Mouse (Mus musculus) gonadal fat pad, adult 2 months (tissue): ENCODE data around the gene Fbxo36. TPM values are rescaled to one million over a fixed set of nuclear protein-coding genes. Genes with fewer than 3 reads are reported as not detected.

ENCODE experiments used
- DNase-seq: peaks from one replicate; pipeline ENCODE4 v3.0.0-alpha.2; 2012; ENCODE audit warnings: low read depth
- polyA plus RNA-seq: library from polyadenylated mRNA; depleted of rRNA; stranded (reverse); fragments of >200 nt; gene quantifications from 2 replicates; pipeline ENCODE4 v1.2.3, GENCODE M21; 2012; rRNA removed

Gene Fbxo36
- polyA plus RNA-seq, 1 experiment: 24.8 TPM

DNA sequence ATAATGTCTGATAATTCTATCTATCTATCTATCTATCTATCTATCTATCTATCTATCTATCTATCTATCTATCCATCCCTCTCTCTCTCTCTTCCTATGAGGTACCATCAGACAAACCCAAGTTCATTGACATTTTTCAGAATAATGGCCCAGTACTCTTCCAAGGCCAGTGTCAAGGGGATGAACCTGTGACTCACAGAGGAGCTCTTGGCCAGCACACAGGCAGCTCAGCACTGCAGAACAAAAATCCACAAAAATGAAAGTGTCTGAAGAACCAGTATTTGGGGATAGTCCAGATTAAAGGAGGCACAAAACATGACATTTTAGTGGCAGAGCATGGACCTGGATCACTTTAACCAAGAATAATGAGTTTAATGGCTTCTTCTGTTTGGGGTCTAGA, 103.0 kb downstream of the Fbxo36 start:
- no peak for DNase-seq

DNA sequence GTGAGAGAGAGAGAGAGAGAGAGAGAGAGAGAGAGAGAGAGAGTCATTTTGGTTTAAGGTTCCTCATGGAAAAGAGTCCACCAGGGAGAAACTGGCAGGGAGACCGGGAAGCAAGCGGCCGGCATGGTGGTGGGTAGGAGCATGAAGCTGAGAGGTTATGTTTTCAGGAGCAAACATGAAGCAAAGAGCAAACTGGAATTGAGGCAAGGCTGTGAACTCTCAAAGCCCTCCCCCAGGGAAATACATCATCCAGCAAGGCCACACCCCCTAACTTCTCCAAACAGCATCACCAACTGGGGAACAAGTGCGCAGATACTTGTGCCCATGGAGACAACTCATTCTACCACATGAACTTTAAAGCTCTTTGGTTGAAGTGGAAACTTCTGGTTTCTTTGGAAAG, 103.9 kb downstream of the Fbxo36 start:
- DNase-seq: no peak

- no peak for DNase-seq
Observed at GRCm38 (mm10) chr1:84945950-84946349, 106.3 kb downstream of the Fbxo36 start.

DNA sequence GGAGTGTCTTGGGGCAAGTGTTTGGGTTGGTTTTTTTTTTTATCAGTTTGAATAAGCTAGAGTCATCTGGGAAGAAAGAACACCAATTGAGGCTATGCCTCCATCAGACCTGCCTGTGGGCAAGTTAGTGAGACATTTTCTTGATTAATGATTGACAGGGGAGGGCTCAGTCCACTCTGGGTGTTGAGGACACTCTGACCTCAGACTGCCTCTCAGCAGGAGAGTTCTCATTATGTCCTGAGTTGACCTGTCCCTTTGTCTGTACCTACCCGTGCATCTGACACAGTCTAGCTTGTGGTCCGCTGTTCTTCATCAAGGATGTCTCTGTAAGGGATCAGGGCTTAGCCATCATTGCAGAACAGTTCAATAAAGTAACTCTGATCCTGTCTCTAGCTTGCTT, 107.7 kb downstream of the Fbxo36 start:
- DNase-seq: no peak

Other genes with a start within 250 kb of the Fbxo36 start
- gene Dner, start 143.6 kb upstream of the Fbxo36 start, polyA plus RNA-seq: 3.3 and 5.5 TPM in 2 replicates
- 40.2 and 42.9 TPM in 2 replicates for gene Trip12, start 675 bp downstream of the Fbxo36 start, polyA plus RNA-seq
- 0.38 and 0.57 TPM in 2 replicates for gene Slc16a14, start 95.3 kb downstream of the Fbxo36 start, polyA plus RNA-seq